Mouse (Mus musculus): Measurements from ENCODE around the gene Sp1. TPM values are rescaled to one million over a fixed set of nuclear protein-coding genes. Genes with fewer than 3 reads are reported as not detected.

The Sp1 gene
- polyA plus RNA-seq (2012; rRNA removed; ENCODE audit: low replicate concordance) = 19.4 and 25.9 TPM in 2 replicates

DNA sequence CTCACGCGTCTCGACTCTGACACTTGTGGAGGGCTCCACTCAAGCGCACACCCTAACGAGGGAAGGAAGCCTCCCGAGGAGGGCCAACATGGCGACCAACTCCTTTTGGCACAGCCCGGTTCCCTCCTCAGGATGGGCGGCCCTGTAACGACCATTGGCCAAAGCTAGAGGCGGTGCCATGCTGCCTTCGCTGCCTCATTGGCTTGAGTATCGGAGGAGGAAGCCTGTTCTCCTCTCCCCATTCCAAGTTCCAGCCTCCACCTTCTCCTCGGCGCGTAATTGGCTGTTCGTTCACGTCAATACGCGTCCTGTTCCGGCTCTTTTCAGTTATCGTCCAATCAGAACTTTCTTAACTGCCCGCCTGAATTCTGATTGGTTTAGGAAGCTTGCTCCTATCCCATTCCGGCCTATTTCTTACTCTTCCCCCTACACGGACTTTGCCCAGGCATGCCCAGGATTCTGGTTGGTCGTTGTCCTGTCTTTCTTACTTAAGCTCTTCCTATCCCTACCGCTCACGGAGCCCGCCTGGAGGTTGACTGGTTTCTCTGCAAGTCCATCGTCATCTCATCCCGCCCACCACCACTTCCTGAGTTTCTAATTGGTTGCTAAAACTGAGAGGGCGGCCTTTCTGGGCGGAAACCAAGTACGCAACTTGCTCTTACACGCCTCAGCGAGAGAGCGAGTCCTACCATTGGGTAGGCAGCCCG is at the start of gene Sp1:
Sp1 (plus strand) TSS at position 655 of the 707 bp plus-strand sequence.

DNA sequence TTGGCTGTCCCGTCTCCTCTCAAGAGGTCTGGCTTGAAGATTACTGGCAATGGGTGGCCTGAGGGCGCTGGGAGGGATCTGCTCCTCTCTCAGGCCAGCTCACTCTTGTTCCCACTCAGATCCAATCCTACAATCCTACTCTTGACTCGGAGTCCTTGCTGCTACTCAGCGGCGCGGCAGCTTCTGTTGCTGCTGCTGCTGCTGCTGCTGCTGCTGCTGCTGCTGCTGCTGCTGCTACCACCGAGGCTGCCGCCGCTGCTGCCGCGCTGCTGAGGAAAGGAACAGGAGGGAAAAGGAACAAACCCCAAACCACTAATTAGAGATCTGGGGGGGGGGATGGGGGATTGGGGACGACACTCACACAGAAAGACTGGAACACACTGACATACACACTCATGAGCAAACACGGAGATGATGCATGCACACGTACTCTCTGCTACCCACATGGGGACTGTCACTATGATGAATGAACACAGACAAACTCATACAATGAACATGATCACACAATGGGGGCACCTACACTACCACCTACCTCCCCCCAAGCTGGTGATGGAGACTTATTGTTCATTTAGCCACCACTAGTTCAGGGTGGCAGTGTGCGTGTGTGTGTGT is 39.1 kb upstream of the Sp1 start, which contains the start of gene Sp7:
Sp7 (minus strand) TSS at position 450 of the 612 bp plus-strand sequence.

GRCm38 (mm10) chr15:102445146-102445545 is 39.2 kb downstream of the Sp1 start, which contains the start of gene Amhr2:
Gene Amhr2, plus strand, starts transcription at chr15:102445367.

GRCm38 (mm10) chr15:102458904-102459317 is 53.0 kb downstream of the Sp1 start, which contains the start of gene Prr13:
Gene Prr13, plus strand, starts transcription at chr15:102459028.

GRCm38 (mm10) chr15:102470183-102470604 is 64.3 kb downstream of the Sp1 start, which contains the start of gene Pcbp2:
Gene Pcbp2, plus strand, starts transcription at chr15:102470539.

Other genes starting within 250 kb of the Sp1 start
- gene Zfp740, start 202.9 kb upstream of the Sp1 start, polyA plus RNA-seq (2012; rRNA removed; ENCODE audit: low replicate concordance) = 24.1 and 33.0 TPM in 2 replicates
- 310 and 374 TPM in 2 replicates for gene Csad, start 201.4 kb upstream of the Sp1 start, polyA plus RNA-seq (2012; rRNA removed; ENCODE audit: low replicate concordance)
- gene Itgb7, start 174.2 kb upstream of the Sp1 start, polyA plus RNA-seq (2012; rRNA removed; ENCODE audit: low replicate concordance) = 54.5 and 78.5 TPM in 2 replicates
- gene Rarg, start 148.6 kb upstream of the Sp1 start, polyA plus RNA-seq (2012; rRNA removed; ENCODE audit: low replicate concordance) = 62.7 and 82.3 TPM in 2 replicates
- gene Gm9918, start 135.6 kb upstream of the Sp1 start, polyA plus RNA-seq (2012; rRNA removed; ENCODE audit: low replicate concordance) = 0.20 and 0.32 TPM in 2 replicates
- 117 and 134 TPM in 2 replicates for gene Mfsd5, start 126.7 kb upstream of the Sp1 start, polyA plus RNA-seq (2012; rRNA removed; ENCODE audit: low replicate concordance)
- 2.8 and 2.9 TPM in 2 replicates for gene Espl1, start 109.9 kb upstream of the Sp1 start, polyA plus RNA-seq (2012; rRNA removed; ENCODE audit: low replicate concordance)
- 50.1 and 98.8 TPM in 2 replicates for gene Pfdn5, start 80.0 kb upstream of the Sp1 start, polyA plus RNA-seq (2012; rRNA removed; ENCODE audit: low replicate concordance)
- 57.4 and 61.0 TPM in 2 replicates for gene Myg1, start 74.4 kb upstream of the Sp1 start, polyA plus RNA-seq (2012; rRNA removed; ENCODE audit: low replicate concordance)
- 47.2 and 52.8 TPM in 2 replicates for gene Aaas, start 55.4 kb upstream of the Sp1 start, polyA plus RNA-seq (2012; rRNA removed; ENCODE audit: low replicate concordance)
- gene Sp7, start 39.0 kb upstream of the Sp1 start, polyA plus RNA-seq (2012; rRNA removed; ENCODE audit: low replicate concordance) = 0.20 and 0.33 TPM in 2 replicates
- 3.6 and 6.7 TPM in 2 replicates for gene Amhr2, start 39.2 kb downstream of the Sp1 start, polyA plus RNA-seq (2012; rRNA removed; ENCODE audit: low replicate concordance)
- 198 and 203 TPM in 2 replicates for gene Prr13, start 52.9 kb downstream of the Sp1 start, polyA plus RNA-seq (2012; rRNA removed; ENCODE audit: low replicate concordance)
- gene Pcbp2, start 64.4 kb downstream of the Sp1 start, polyA plus RNA-seq (2012; rRNA removed; ENCODE audit: low replicate concordance) = 437 and 514 TPM in 2 replicates
- not detected in 2 replicates for gene Gm10337, start 97.6 kb downstream of the Sp1 start, polyA plus RNA-seq (2012; rRNA removed; ENCODE audit: low replicate concordance)
- gene Map3k12, start 110.9 kb downstream of the Sp1 start, polyA plus RNA-seq (2012; rRNA removed; ENCODE audit: low replicate concordance) = 10.0 and 11.0 TPM in 2 replicates
- 69.0 and 82.6 TPM in 2 replicates for gene Tarbp2, start 112.0 kb downstream of the Sp1 start, polyA plus RNA-seq (2012; rRNA removed; ENCODE audit: low replicate concordance)
- 9.0 and 11.3 TPM in 2 replicates for gene Npff, start 118.8 kb downstream of the Sp1 start, polyA plus RNA-seq (2012; rRNA removed; ENCODE audit: low replicate concordance)
- 0.29 TPM in 1 of 2 replicates, not detected in the other for gene Gm28047, start 218.9 kb downstream of the Sp1 start, polyA plus RNA-seq (2012; rRNA removed; ENCODE audit: low replicate concordance)
- 99.1 and 202 TPM in 2 replicates for gene Atf7, start 219.3 kb downstream of the Sp1 start, polyA plus RNA-seq (2012; rRNA removed; ENCODE audit: low replicate concordance)

Data from mammary gland, adult 2 months (tissue).